Mouse (Mus musculus): Measurements from ENCODE around the gene Enthd1. TPM values are rescaled to one million over a fixed set of nuclear protein-coding genes. Genes with fewer than 3 reads are reported as not detected.

Enthd1 gene
- polyA plus RNA-seq, 1 experiment from 2014 or later: not detected

- Histone ChIP-seq H3K36me3 (no peaks in the 10 kb centered on the region), H3K27me3 (no peaks in the 10 kb centered on the region), H3K9me3 (replicated peaks) (no peaks in the 10 kb centered on the region), H3K9ac (no peak overlapping the region), H3K4me3 (no peak overlapping the region), H3K4me1 (no peaks in the 10 kb centered on the region), H3K27ac (no peak overlapping the region), H3K4me2 (replicated peaks) (no peak overlapping the region)
- no peak for ATAC-seq (ENCODE audit: low FRiP score)
- 82% methylated on average over 2 of the region's 2 CpGs for WGBS
Observed at GRCm38 (mm10) chr15:80556021-80556420, 8.9 kb downstream of the Enthd1 start.

- ATAC-seq (ENCODE audit: low FRiP score): no peak
- no peak overlapping the region for H3K4me3 ChIP-seq
- no peaks in the 10 kb centered on the region for H3K4me1 ChIP-seq
- H3K36me3 ChIP-seq: no peaks in the 10 kb centered on the region
- WGBS: 91% methylated on average over 6 of the region's 6 CpGs
- no peaks in the 10 kb centered on the region for H3K9me3 ChIP-seq (replicated peaks)
- H3K4me2 ChIP-seq (replicated peaks): no peak overlapping the region
- H3K27ac ChIP-seq: no peak overlapping the region
- no peak overlapping the region for H3K9ac ChIP-seq
- no peaks in the 10 kb centered on the region for H3K27me3 ChIP-seq
Observed at GRCm38 (mm10) chr15:80554860-80555822, 9.8 kb downstream of the Enthd1 start.

GRCm38 (mm10) chr15:80545430-80545829 is 19.5 kb downstream of the Enthd1 start:
- Histone ChIP-seq H3K4me1 (no peaks in the 10 kb centered on the region), H3K27ac (no peak overlapping the region), H3K4me2 (replicated peaks) (no peak overlapping the region), H3K4me3 (no peak overlapping the region), H3K36me3 (no peaks in the 10 kb centered on the region), H3K9me3 (replicated peaks) (no peaks in the 10 kb centered on the region), H3K27me3 (no peaks in the 10 kb centered on the region), H3K9ac (no peak overlapping the region)
- WGBS: 72% methylated on average over 6 of the region's 6 CpGs
- no peak for ATAC-seq (ENCODE audit: low FRiP score)

GRCm38 (mm10) chr15:80544115-80544514 is 20.8 kb downstream of the Enthd1 start:
- Histone ChIP-seq H3K9me3 (replicated peaks) (no peaks in the 10 kb centered on the region), H3K27ac (no peak overlapping the region), H3K4me3 (no peak overlapping the region), H3K4me2 (replicated peaks) (no peak overlapping the region), H3K9ac (no peak overlapping the region), H3K27me3 (no peaks in the 10 kb centered on the region), H3K36me3 (no peaks in the 10 kb centered on the region), H3K4me1 (no peaks in the 10 kb centered on the region)
- ATAC-seq (ENCODE audit: low FRiP score): no peak
- WGBS: 70% methylated on average over 3 of the region's 3 CpGs

GRCm38 (mm10) chr15:80538671-80539340 is 26.1 kb downstream of the Enthd1 start:
- Histone ChIP-seq H3K4me3 (no peak overlapping the region), H3K9ac (no peak overlapping the region), H3K27me3 (no peaks in the 10 kb centered on the region), H3K27ac (no peak overlapping the region), H3K36me3 (no peaks in the 10 kb centered on the region), H3K4me1 (no peaks in the 10 kb centered on the region), H3K9me3 (replicated peaks) (no peaks in the 10 kb centered on the region), H3K4me2 (replicated peaks) (no peak overlapping the region)
- no peak for ATAC-seq (ENCODE audit: low FRiP score)
- WGBS: 84% methylated on average over 7 of the region's 7 CpGs

GRCm38 (mm10) chr15:80538075-80538474 is 26.9 kb downstream of the Enthd1 start:
- Histone ChIP-seq H3K4me1 (no peaks in the 10 kb centered on the region), H3K4me3 (no peak overlapping the region), H3K9ac (no peak overlapping the region), H3K4me2 (replicated peaks) (no peak overlapping the region), H3K36me3 (no peaks in the 10 kb centered on the region), H3K27me3 (no peaks in the 10 kb centered on the region), H3K9me3 (replicated peaks) (no peaks in the 10 kb centered on the region), H3K27ac (no peak overlapping the region)
- no peak for ATAC-seq (ENCODE audit: low FRiP score)
- WGBS: 95% methylated on average over 2 of the region's 2 CpGs

GRCm38 (mm10) chr15:80536051-80536450 is 28.9 kb downstream of the Enthd1 start:
- Histone ChIP-seq H3K9me3 (replicated peaks) (no peaks in the 10 kb centered on the region), H3K27me3 (0 out of 2 replicates have a peak, but pooled peaks cover 4% of the 10 kb centered on the region), H3K4me2 (replicated peaks) (no peak overlapping the region), H3K9ac (no peak overlapping the region), H3K27ac (no peak overlapping the region), H3K36me3 (no peaks in the 10 kb centered on the region), H3K4me1 (no peaks in the 10 kb centered on the region), H3K4me3 (no peak overlapping the region)
- ATAC-seq (ENCODE audit: low FRiP score): no peak
- WGBS: 74% methylated on average over 2 of the region's 2 CpGs

- Histone ChIP-seq H3K36me3 (no peaks in the 10 kb centered on the region), H3K9ac (no peak overlapping the region), H3K27ac (no peak overlapping the region), H3K4me2 (replicated peaks) (no peak overlapping the region), H3K4me3 (no peak overlapping the region), H3K4me1 (peaks cover 8% of the 10 kb centered on the region), H3K9me3 (replicated peaks) (no peaks in the 10 kb centered on the region), H3K27me3 (0 out of 2 replicates have a peak, but pooled peaks cover 4% of the 10 kb centered on the region)
- no peak for ATAC-seq (ENCODE audit: low FRiP score)
- WGBS: 59% methylated on average over 6 of the region's 6 CpGs
Observed at GRCm38 (mm10) chr15:80533274-80533673, 31.7 kb downstream of the Enthd1 start.

- ATAC-seq (ENCODE audit: low FRiP score): no peak
- Histone ChIP-seq H3K9ac (no peak overlapping the region), H3K9me3 (replicated peaks) (no peaks in the 10 kb centered on the region), H3K4me1 (peaks cover 8% of the 10 kb centered on the region), H3K36me3 (no peaks in the 10 kb centered on the region), H3K27ac (no peak overlapping the region), H3K4me3 (no peak overlapping the region), H3K27me3 (0 out of 2 replicates have a peak, but pooled peaks cover 4% of the 10 kb centered on the region), H3K4me2 (replicated peaks) (no peak overlapping the region)
- WGBS: 80% methylated on average over 8 of the region's 8 CpGs
Observed at GRCm38 (mm10) chr15:80532281-80533072, 32.5 kb downstream of the Enthd1 start.

GRCm38 (mm10) chr15:80531026-80531425 is 33.9 kb downstream of the Enthd1 start:
- Histone ChIP-seq H3K4me1 (peaks cover 8% of the 10 kb centered on the region), H3K36me3 (no peaks in the 10 kb centered on the region), H3K27ac (no peak overlapping the region), H3K4me2 (replicated peaks) (no peak overlapping the region), H3K9ac (no peak overlapping the region), H3K27me3 (0 out of 2 replicates have a peak, but pooled peaks cover 4% of the 10 kb centered on the region), H3K4me3 (no peak overlapping the region), H3K9me3 (replicated peaks) (no peaks in the 10 kb centered on the region)
- 75% methylated on average over 9 of the region's 9 CpGs for WGBS
- no peak for ATAC-seq (ENCODE audit: low FRiP score)

GRCm38 (mm10) chr15:80529955-80530869 is 34.7 kb downstream of the Enthd1 start:
- H3K4me2 ChIP-seq (replicated peaks): peak overlapping the region; percentile 34
- H3K4me1 ChIP-seq: peaks cover 8% of the 10 kb centered on the region
- H3K9ac ChIP-seq: peak overlapping the region; percentile 5; the same call in 1 of the 2 replicates
- H3K36me3 ChIP-seq: no peaks in the 10 kb centered on the region
- no peak overlapping the region for H3K4me3 ChIP-seq
- ATAC-seq (ENCODE audit: low FRiP score): no peak
- 0 out of 2 replicates have a peak, but pooled peaks cover 4% of the 10 kb centered on the region for H3K27me3 ChIP-seq
- WGBS: 38% methylated on average over 20 of the region's 20 CpGs
- H3K27ac ChIP-seq: 0 out of 2 replicates have a peak overlapping the region, but pooled peaks have one; percentile 23
- H3K9me3 ChIP-seq (replicated peaks): peaks cover 4% of the 10 kb centered on the region; the same call in 1 of the 2 replicates
